Mouse (Mus musculus) heart, embryonic 16.5 days (tissue): Measurements from ENCODE around the gene Kdm5b. TPM values are rescaled to one million over a fixed set of nuclear protein-coding genes. Genes with fewer than 3 reads are reported as not detected.

ENCODE experiments used
- ATAC-seq: fragments of 200-750 bp; cut with Nextera tagmentation; replicated peaks from 2 replicates; pipeline ENCODE4 v1.8.0; 2017; ENCODE audit warnings: moderate number of reproducible peaks; ENCODE audit not compliant: insufficient read depth, low FRiP score; ENCODE audit errors: extremely low read depth
- H3K27ac ChIP-seq: fragments of 300-500 bp; sonication (generic); 2 replicates; pipeline ENCODE4 v1.5.1; 2014; ENCODE audit warnings: mild to moderate bottlenecking, low read length, control low read depth, moderate library complexity
- H3K27me3 ChIP-seq: fragments of 300-500 bp; sonication (generic); 2 replicates; pipeline ENCODE4 v1.6.1; 2014; ENCODE audit warnings: low read length, mixed read lengths; ENCODE audit not compliant: control insufficient read depth, insufficient read depth
- H3K36me3 ChIP-seq: fragments of 300-500 bp; sonication (generic); 2 replicates; pipeline ENCODE4 v1.6.1; 2014; ENCODE audit not compliant: control insufficient read depth, insufficient read depth
- H3K4me1 ChIP-seq: fragments of 300-500 bp; sonication (generic); 2 replicates; pipeline ENCODE4 v1.6.1; 2014; ENCODE audit warnings: low read length, mixed read lengths; ENCODE audit not compliant: control insufficient read depth, insufficient read depth
- H3K4me2 ChIP-seq: fragments of 300-500 bp; sonication (generic); 2 replicates; pipeline ENCODE4 v1.6.1; 2014; ENCODE audit warnings: low read depth, mild to moderate bottlenecking, control low read depth, low read length
- H3K4me3 ChIP-seq: fragments of 300-500 bp; sonication (generic); 2 replicates; pipeline ENCODE4 v1.5.1; 2014; ENCODE audit warnings: mild to moderate bottlenecking, control low read depth, low read length
- H3K9ac ChIP-seq: fragments of 300-500 bp; sonication (generic); 2 replicates; pipeline ENCODE4 v1.6.1; 2014; ENCODE audit warnings: low read length, control low read depth
- H3K9me3 ChIP-seq: fragments of 300-500 bp; sonication (generic); replicated peaks from 2 replicates; pipeline ENCODE4 v1.6.1; 2016; ENCODE audit warnings: low read length; ENCODE audit not compliant: control insufficient read depth
- WGBS: fragments of 180-500 bp; shearing (Covaris S2); extraction: QIAGEN DNeasy Blood & Tissue Kit; methylation state at CpG from one replicate; pipeline ENCODE4 v1.1.7; 2014; 5-methylcytosine and 5-hydroxymethylcytosine counted together
- polyA plus RNA-seq: library from polyadenylated mRNA; unstranded; fragments of >200 nt; fragmentation: Nextera tagmentation; extraction: Ambion mirVana; gene quantifications from 2 replicates; pipeline ENCODE4 v1.2.1, GENCODE M21; 2015

Kdm5b gene
- polyA plus RNA-seq, 1 experiment from 2014 or later = 24.4 TPM

- ATAC-seq = no peak
- H3K4me3 ChIP-seq = no peak overlapping the region
- no peaks in the 10 kb centered on the region for H3K4me1 ChIP-seq
- no peaks in the 10 kb centered on the region for H3K9me3 ChIP-seq
- no peaks in the 10 kb centered on the region for H3K27me3 ChIP-seq
- peaks cover 51% of the 10 kb centered on the region for H3K36me3 ChIP-seq
- H3K4me2 ChIP-seq = no peak overlapping the region
- WGBS = 91% methylated on average over 2 of the region's 2 CpGs
- no peak overlapping the region for H3K9ac ChIP-seq
- no peak overlapping the region for H3K27ac ChIP-seq
These were observed 55.0 kb downstream of the Kdm5b start for GRCm38 (mm10) chr1:134614988-134615387.

GRCm38 (mm10) chr1:134617656-134618055 lies 57.7 kb downstream of the Kdm5b start:
- no peak for ATAC-seq
- Histone ChIP-seq H3K4me3 (no peak overlapping the region), H3K9me3 (no peaks in the 10 kb centered on the region), H3K27me3 (no peaks in the 10 kb centered on the region), H3K9ac (no peak overlapping the region), H3K27ac (no peak overlapping the region), H3K36me3 (peaks cover 58% of the 10 kb centered on the region), H3K4me2 (no peak overlapping the region), H3K4me1 (no peaks in the 10 kb centered on the region)
- 74% methylated on average over 9 of the region's 9 CpGs for WGBS

- 90% methylated on average over 4 of the region's 4 CpGs for WGBS
- no peak overlapping the region for H3K9ac ChIP-seq
- H3K4me1 ChIP-seq = no peaks in the 10 kb centered on the region
- no peaks in the 10 kb centered on the region for H3K9me3 ChIP-seq
- no peaks in the 10 kb centered on the region for H3K27me3 ChIP-seq
- H3K36me3 ChIP-seq = peaks cover 58% of the 10 kb centered on the region
- no peak overlapping the region for H3K27ac ChIP-seq
- H3K4me3 ChIP-seq = no peak overlapping the region
- no peak overlapping the region for H3K4me2 ChIP-seq
- no peak for ATAC-seq
These were observed 65.4 kb downstream of the Kdm5b start for GRCm38 (mm10) chr1:134625325-134625724.

GRCm38 (mm10) chr1:134629455-134629854 lies 69.5 kb downstream of the Kdm5b start:
- Histone ChIP-seq H3K9ac (no peak overlapping the region), H3K27ac (no peak overlapping the region), H3K27me3 (no peaks in the 10 kb centered on the region), H3K9me3 (no peaks in the 10 kb centered on the region), H3K36me3 (peaks cover 58% of the 10 kb centered on the region), H3K4me3 (no peak overlapping the region), H3K4me2 (no peak overlapping the region), H3K4me1 (no peaks in the 10 kb centered on the region)
- no peak for ATAC-seq
- 88% methylated on average over 10 of the region's 10 CpGs for WGBS

GRCm38 (mm10) chr1:134634296-134634695 lies 74.3 kb downstream of the Kdm5b start:
- no peak overlapping the region for H3K9ac ChIP-seq
- H3K4me3 ChIP-seq = no peak overlapping the region
- H3K4me2 ChIP-seq = no peak overlapping the region
- WGBS = 79% methylated on average over 7 of the region's 7 CpGs
- H3K36me3 ChIP-seq = peaks cover 21% of the 10 kb centered on the region
- no peaks in the 10 kb centered on the region for H3K27me3 ChIP-seq
- no peaks in the 10 kb centered on the region for H3K9me3 ChIP-seq
- H3K27ac ChIP-seq = no peak overlapping the region
- no peak for ATAC-seq
- H3K4me1 ChIP-seq = no peaks in the 10 kb centered on the region

GRCm38 (mm10) chr1:134636245-134636644 lies 76.3 kb downstream of the Kdm5b start:
- H3K36me3 ChIP-seq = peaks cover 8% of the 10 kb centered on the region
- no peak overlapping the region for H3K9ac ChIP-seq
- 76% methylated on average over 3 of the region's 3 CpGs for WGBS
- ATAC-seq = no peak
- no peaks in the 10 kb centered on the region for H3K4me1 ChIP-seq
- H3K9me3 ChIP-seq = no peaks in the 10 kb centered on the region
- H3K4me3 ChIP-seq = no peak overlapping the region
- H3K27me3 ChIP-seq = no peaks in the 10 kb centered on the region
- no peak overlapping the region for H3K4me2 ChIP-seq
- H3K27ac ChIP-seq = no peak overlapping the region

- ATAC-seq = no peak
- WGBS = 3% methylated on average over 3 of the region's 3 CpGs
These were observed 76.7 kb downstream of the Kdm5b start for GRCm38 (mm10) chr1:134636684-134637083.

GRCm38 (mm10) chr1:134638041-134638440 lies 78.1 kb downstream of the Kdm5b start:
- Histone ChIP-seq H3K9me3 (no peaks in the 10 kb centered on the region), H3K4me1 (no peaks in the 10 kb centered on the region), H3K27ac (no peak overlapping the region), H3K27me3 (no peaks in the 10 kb centered on the region; the same call in 1 of the 2 replicates), H3K9ac (no peak overlapping the region), H3K36me3 (no peaks in the 10 kb centered on the region), H3K4me3 (no peak overlapping the region), H3K4me2 (no peak overlapping the region)
- ATAC-seq = no peak
- WGBS = 44% methylated on average over 3 of the region's 3 CpGs

More at GRCm38 (mm10) chr1:134636684-134637083, 76.7 kb downstream of the Kdm5b start:
- Histone ChIP-seq H3K4me1 (no peaks in the 10 kb centered on the region), H3K4me3 (no peak overlapping the region), H3K9me3 (no peaks in the 10 kb centered on the region), H3K4me2 (no peak overlapping the region), H3K27ac (no peak overlapping the region), H3K27me3 (no peaks in the 10 kb centered on the region), H3K36me3 (peaks cover 5% of the 10 kb centered on the region), H3K9ac (no peak overlapping the region)

- no peaks in the 10 kb centered on the region; the same call in 1 of the 2 replicates for H3K27me3 ChIP-seq
- H3K4me2 ChIP-seq = no peak overlapping the region
- no peak overlapping the region for H3K4me3 ChIP-seq
- H3K36me3 ChIP-seq = no peaks in the 10 kb centered on the region
- no peak overlapping the region for H3K9ac ChIP-seq
- no peaks in the 10 kb centered on the region for H3K9me3 ChIP-seq
- ATAC-seq = no peak
- no peaks in the 10 kb centered on the region for H3K4me1 ChIP-seq
- H3K27ac ChIP-seq = no peak overlapping the region
- WGBS = 32% methylated on average over 7 of the region's 7 CpGs
These were observed 78.6 kb downstream of the Kdm5b start for GRCm38 (mm10) chr1:134638522-134638921.
